Mouse (Mus musculus): ENCODE measurements around the gene Uhrf2. TPM values are rescaled to one million over a fixed set of nuclear protein-coding genes. Genes with fewer than 3 reads are reported as not detected.

Gene Uhrf2
- 10 to 100 TPM in 1 of 2 experiments, 1 to 10 TPM in 1; 2.8 to 33.3 TPM for polyA plus RNA-seq (2012; fragmentation: generic; extraction: Trizol)

GRCm38 (mm10) chr19:30029894-30030635 is at the start of gene Uhrf2:
Gene Uhrf2, plus strand, starts transcription at chr19:30030513.

GRCm38 (mm10) chr19:30003621-30004020 is 26.7 kb upstream of the Uhrf2 start, which contains the start of gene Trpd52l3:
Gene Trpd52l3, plus strand, starts transcription at chr19:30003790.

Other genes with a start within 250 kb of the Uhrf2 start
- 1 to 10 TPM in 1 of 2 experiments, under 1 TPM in 1; 0.36 to 3.3 TPM for gene 9930021J03Rik, start 224.5 kb upstream of the Uhrf2 start, polyA plus RNA-seq (2012; fragmentation: generic; extraction: Trizol)
- gene Ranbp6, start 217.5 kb upstream of the Uhrf2 start, polyA plus RNA-seq (2012; fragmentation: generic; extraction: Trizol): 1 to 10 TPM in 1 of 2 experiments, under 1 TPM in 1; 0.11 to 1.2 TPM
- gene Il33, start 105.4 kb upstream of the Uhrf2 start, polyA plus RNA-seq (2012; fragmentation: generic; extraction: Trizol): under 1 TPM; 0.12 to 0.18 TPM
- gene Trpd52l3, start 26.7 kb upstream of the Uhrf2 start, polyA plus RNA-seq (2012; fragmentation: generic; extraction: Trizol): not detected
- under 1 TPM; 0.07 to 0.22 TPM for gene Gldc, start 144.9 kb downstream of the Uhrf2 start, polyA plus RNA-seq (2012; fragmentation: generic; extraction: Trizol)
- gene Mbl2, start 202.4 kb downstream of the Uhrf2 start, polyA plus RNA-seq (2012; fragmentation: generic; extraction: Trizol): not detected

Measured in C3H10T1/2 (cell line).